In the genomic region with DNA sequence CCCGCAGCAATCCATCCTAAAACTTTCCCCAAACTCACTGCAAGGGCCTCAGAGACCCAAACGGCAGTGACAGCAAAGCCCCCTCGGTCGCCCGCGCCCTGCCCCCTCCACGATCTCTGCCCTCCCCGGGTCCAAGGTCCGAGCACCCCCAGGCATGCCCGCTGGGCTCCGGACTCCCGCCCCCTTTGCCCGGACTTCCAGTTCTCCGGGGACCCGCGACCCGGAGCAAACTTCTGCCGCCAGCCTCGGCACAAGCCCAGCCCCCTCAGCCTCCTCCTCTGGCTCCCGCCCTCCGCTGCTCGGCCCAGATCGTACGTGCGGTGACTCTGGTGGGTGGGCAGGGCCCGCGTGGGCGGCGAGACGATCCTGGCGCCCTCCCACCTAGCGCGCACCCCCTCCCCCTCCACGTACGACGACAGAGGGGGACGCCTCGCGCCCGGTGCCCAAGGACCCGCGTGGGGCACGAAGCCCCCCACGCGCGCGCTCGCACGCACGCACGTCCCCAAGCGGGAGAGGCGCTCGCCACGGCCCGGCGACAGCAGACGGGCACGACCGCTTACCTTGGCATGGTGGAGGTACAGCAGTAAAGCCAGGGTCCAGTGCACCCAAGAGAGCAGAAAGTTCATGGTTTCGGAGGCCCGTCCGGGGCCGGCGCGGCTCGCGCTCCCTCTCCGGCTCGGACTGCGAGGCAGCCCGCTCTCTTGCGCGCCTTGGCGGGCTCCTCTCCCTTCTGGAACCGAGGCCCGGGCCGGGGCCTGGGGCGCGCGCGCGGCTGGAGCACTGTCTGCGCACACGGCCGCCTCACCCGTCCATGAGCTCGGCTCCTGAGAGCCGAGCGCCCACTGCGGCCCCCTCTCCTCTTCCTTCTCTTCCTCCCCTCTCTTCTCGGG, we compare ENCODE assay signal across 7 mouse cellular contexts. TPM values are rescaled to one million over a fixed set of nuclear protein-coding genes. Genes with fewer than 3 reads are reported as not detected.
DNase-seq lines count a peak whose midpoint lies in the region; ATAC-seq lines count a peak whose summit lies in the region.

No protein-coding gene starts in this region.

- H3K9ac ChIP-seq in limb, embryonic 12.5 days (replicated peaks): peak overlapping the region; percentile 96
- peak overlapping the region; percentile 73 for H3K9ac ChIP-seq in midbrain, embryonic 15.5 days

- H3K9me3 ChIP-seq in limb, embryonic 12.5 days: no peaks in the 10 kb centered on the region
- no peaks in the 10 kb centered on the region for H3K9me3 ChIP-seq in midbrain, embryonic 15.5 days

- ATAC-seq in limb, embryonic 12.5 days (ENCODE audit: insufficient number of reproducible peaks, insufficient read depth, low FRiP score, low TSS enrichment, low read depth): peak; percentile 16; the same call in 1 of the 2 replicates
- ATAC-seq in midbrain, embryonic 15.5 days (replicated peaks): peak; percentile 70

- WGBS in limb, embryonic 12.5 days: under 1% methylated on average over 80 of the region's 92 CpGs
- under 1% methylated on average over 89 of the region's 92 CpGs for WGBS in midbrain, embryonic 15.5 days

- H3K27ac ChIP-seq in limb, embryonic 12.5 days: peak overlapping the region; percentile 97
- peak overlapping the region; percentile 85 for H3K27ac ChIP-seq in midbrain, embryonic 15.5 days

- H3K4me1 ChIP-seq in limb, embryonic 12.5 days (replicated peaks): peaks cover 56% of the 10 kb centered on the region
- H3K4me1 ChIP-seq in midbrain, embryonic 15.5 days: peaks cover 53% of the 10 kb centered on the region

- DNase-seq in adrenal gland, postnatal 10 days: peak; percentile 90
- peak; percentile 78 for DNase-seq in embryo, embryonic 10 days (ENCODE audit: low spot score)
- DNase-seq in gastrocnemius, postnatal 4 days (ENCODE audit: low spot score in 2 of 2): peak; percentile 72 to 84
- peak; percentile 91 for DNase-seq in kidney, adult 11 months
- DNase-seq in splenic B cell, adult 2 months (ENCODE audit: low read depth, low spot score): peak; percentile 45

- H3K4me2 ChIP-seq in limb, embryonic 12.5 days: peak overlapping the region; percentile 81
- peak overlapping the region; percentile 92 for H3K4me2 ChIP-seq in midbrain, embryonic 15.5 days

- peaks cover 13% of the 10 kb centered on the region for H3K36me3 ChIP-seq in limb, embryonic 12.5 days
- no peaks in the 10 kb centered on the region for H3K36me3 ChIP-seq in midbrain, embryonic 15.5 days (replicated peaks)
- no peaks in the 10 kb centered on the region for H3K36me3 ChIP-seq in splenic B cell, adult 2 months (ENCODE audit: control insufficient read depth, insufficient read depth, low read length, poor library complexity, severe bottlenecking)

- no peaks in the 10 kb centered on the region; the same call in 1 of the 2 replicates for H3K27me3 ChIP-seq in limb, embryonic 12.5 days
- no peaks in the 10 kb centered on the region for H3K27me3 ChIP-seq in midbrain, embryonic 15.5 days (replicated peaks)
- H3K27me3 ChIP-seq in splenic B cell, adult 2 months (ENCODE audit: control insufficient read depth, insufficient read depth, low read length, poor library complexity, severe bottlenecking): no peaks in the 10 kb centered on the region

- peak overlapping the region; percentile 90 for H3K4me3 ChIP-seq in limb, embryonic 12.5 days (replicated peaks)
- peak overlapping the region; percentile 71 for H3K4me3 ChIP-seq in midbrain, embryonic 15.5 days

RNA-seq across cellular contexts. Expression of a gene that starts 1.2 kb away (rescaled TPM):
- total RNA-seq in adrenal gland, postnatal 10 days (2021): 100 to 1,000 TPM; 305 to 366 TPM
- total RNA-seq in gastrocnemius, postnatal 4 days (2021): 100 to 1,000 TPM in 1 of 2 experiments, 10 to 100 TPM in 1; 97.0 to 100 TPM
- polyA plus RNA-seq in limb, embryonic 12.5 days (2016; fragmentation: Nextera tagmentation; extraction: Ambion mirVana): 6.2 TPM in 2 replicates
- polyA plus RNA-seq in midbrain, embryonic 15.5 days (2015; fragmentation: Nextera tagmentation; extraction: Ambion mirVana): 4.0 and 5.4 TPM in 2 replicates

Comparison
In these comparisons a context has a peak if more than half of its experiments do, and no peak if none do; other contexts are left out.
1. Peak in every context shown above with its lines: DNase-seq, ATAC-seq, H3K4me3 ChIP-seq and H3K27ac ChIP-seq.